Mouse (Mus musculus) stomach, adult 2 months (tissue): ENCODE data around the gene Olfr133. TPM values are rescaled to one million over a fixed set of nuclear protein-coding genes. Genes with fewer than 3 reads are reported as not detected.

Experiments used
- polyA plus RNA-seq: library from polyadenylated mRNA; depleted of rRNA; stranded (reverse); fragments of >200 nt; gene quantifications from 2 replicates; pipeline ENCODE4 v1.2.3, GENCODE M21; 2012; rRNA removed

Olfr133 gene
- polyA plus RNA-seq: not detected in 2 replicates

DNA sequence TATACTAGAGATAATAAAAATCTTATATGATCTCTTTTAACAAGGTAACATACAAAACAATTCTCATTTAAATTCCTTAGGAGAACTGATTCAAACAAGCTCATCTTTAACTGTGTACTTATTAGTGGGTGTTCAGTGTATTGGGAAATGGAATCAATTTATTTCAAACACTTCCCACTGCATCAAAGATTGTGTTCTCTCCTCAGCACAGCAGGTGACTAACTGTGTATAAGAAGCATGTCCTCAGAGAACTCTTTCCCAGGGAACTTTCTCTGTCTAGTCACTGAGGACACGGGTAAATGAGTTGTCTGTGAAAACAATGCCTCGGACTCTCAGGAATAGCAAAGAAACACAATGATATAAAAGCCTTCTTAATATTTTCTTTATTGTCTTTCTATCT, at the start of gene Olfr133:
Gene Olfr133 (plus strand): TSS at position 301 of the 400 bp plus-strand sequence.

DNA sequence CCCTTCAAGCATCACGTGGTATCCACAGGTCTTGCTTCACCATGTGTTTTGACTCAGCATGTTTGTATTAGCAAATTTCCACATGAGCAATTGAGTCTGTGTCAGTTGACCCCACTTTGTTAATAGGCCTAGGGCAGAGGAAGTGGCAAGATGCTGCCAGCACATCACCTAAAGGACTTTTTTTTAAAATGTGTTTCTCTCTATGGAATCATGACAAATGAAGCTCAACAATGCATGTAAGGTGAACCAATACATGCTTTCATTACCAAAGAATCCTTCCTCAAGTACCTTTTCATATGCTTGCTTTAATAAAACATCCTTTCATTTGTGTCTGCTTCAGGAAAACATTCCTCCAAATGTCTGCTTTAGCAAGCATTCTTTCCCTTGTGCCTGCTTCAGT, 10.7 kb upstream of the Olfr133 start, which contains the start of gene Olfr132:
Gene Olfr132 (minus strand): TSS at position 101 of the 400 bp plus-strand sequence.

DNA sequence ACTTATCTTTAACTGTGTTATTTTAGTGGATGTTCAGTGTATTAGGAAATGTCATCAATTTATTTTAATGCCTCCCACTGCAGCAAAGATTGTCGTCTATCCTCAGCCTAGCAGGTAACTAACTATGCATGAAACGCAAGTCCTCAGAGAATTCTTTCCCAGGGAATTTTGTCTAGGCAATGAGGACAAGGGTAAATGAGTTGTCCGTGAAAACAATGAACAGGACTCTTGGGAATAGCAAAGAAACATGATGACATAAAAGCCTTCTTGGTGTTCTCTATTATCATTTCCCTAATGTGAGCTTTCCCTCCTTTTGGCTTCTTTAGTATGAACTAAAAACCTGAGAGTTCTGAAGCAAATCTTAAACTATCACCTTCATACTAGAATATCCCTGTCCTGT, 26.0 kb downstream of the Olfr133 start, which contains the start of gene Olfr134:
Gene Olfr134 (plus strand): TSS at position 301 of the 400 bp plus-strand sequence.

Other genes starting within 250 kb of the Olfr133 start
- not detected in 2 replicates for gene Olfr127, start 244.8 kb upstream of the Olfr133 start, polyA plus RNA-seq
- gene Olfr128, start 224.7 kb upstream of the Olfr133 start, polyA plus RNA-seq: not detected in 2 replicates
- not detected in 2 replicates for gene Olfr761, start 192.2 kb upstream of the Olfr133 start, polyA plus RNA-seq
- gene Olfr129, start 85.2 kb upstream of the Olfr133 start, polyA plus RNA-seq: not detected in 2 replicates
- not detected in 2 replicates for gene Olfr130, start 81.4 kb upstream of the Olfr133 start, polyA plus RNA-seq
- not detected in 2 replicates for gene Olfr131, start 56.6 kb upstream of the Olfr133 start, polyA plus RNA-seq
- not detected in 2 replicates for gene Olfr132, start 10.8 kb upstream of the Olfr133 start, polyA plus RNA-seq
- not detected in 2 replicates for gene Olfr134, start 26.1 kb downstream of the Olfr133 start, polyA plus RNA-seq
- gene Olfr135, start 59.1 kb downstream of the Olfr133 start, polyA plus RNA-seq: not detected in 2 replicates
- gene Olfr138, start 115.8 kb downstream of the Olfr133 start, polyA plus RNA-seq: not detected in 2 replicates
- not detected in 2 replicates for gene Olfr137, start 162.3 kb downstream of the Olfr133 start, polyA plus RNA-seq
- gene Olfr136, start 184.6 kb downstream of the Olfr133 start, polyA plus RNA-seq: not detected in 2 replicates